Mouse (Mus musculus): ENCODE measurements around the gene Mapkapk5.
"Not testable (repeated sequence)": the region's sequence is repeated elsewhere in the genome, so short reads cannot be mapped to it uniquely, and the experiment has no call there.

- not testable (repeated sequence) for TF ChIP-seq POLR2A (IDR thresholded peaks at IDR 0.05; ENCODE audit: borderline replicate concordance, control insufficient read depth, low read depth, low read length); CTCF (IDR thresholded peaks at IDR 0.05; ENCODE audit: control insufficient read depth, insufficient read depth, low read length)
These were observed 25.9 kb downstream of the Mapkapk5 start for GRCm38 (mm10) chr5:121519758-121520157.
